Mouse (Mus musculus): Measurements from ENCODE around the gene Agt. TPM values are rescaled to one million over a fixed set of nuclear protein-coding genes. Genes with fewer than 3 reads are reported as not detected.

Gene Agt
- total RNA-seq, 2 experiments from 2014 or later = 2.5 TPM; not detected in 1

DNA sequence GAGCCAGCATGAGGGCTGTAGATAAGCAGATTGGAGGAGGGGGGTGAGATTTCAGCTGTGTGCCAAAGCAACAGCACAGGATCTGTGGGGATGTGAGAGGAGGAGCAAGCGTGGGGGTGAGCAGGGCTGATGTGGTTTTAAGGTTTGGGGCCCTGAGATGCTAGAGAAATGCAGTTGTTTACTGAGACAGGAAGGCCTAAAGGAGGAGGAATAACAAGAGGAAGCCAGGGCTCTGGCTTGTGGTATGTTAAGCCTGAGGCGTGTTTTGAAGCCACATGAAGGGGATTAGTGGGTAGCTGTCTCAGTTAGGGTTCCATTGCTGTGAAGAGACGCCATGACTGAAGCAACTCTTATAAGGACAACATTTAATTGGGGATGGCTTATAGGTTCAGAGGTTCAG lies 60.4 kb downstream of the Agt start:
- ATAC-seq (replicated peaks; ENCODE audit: low FRiP score, poor library complexity, severe bottlenecking) = no peak

DNA sequence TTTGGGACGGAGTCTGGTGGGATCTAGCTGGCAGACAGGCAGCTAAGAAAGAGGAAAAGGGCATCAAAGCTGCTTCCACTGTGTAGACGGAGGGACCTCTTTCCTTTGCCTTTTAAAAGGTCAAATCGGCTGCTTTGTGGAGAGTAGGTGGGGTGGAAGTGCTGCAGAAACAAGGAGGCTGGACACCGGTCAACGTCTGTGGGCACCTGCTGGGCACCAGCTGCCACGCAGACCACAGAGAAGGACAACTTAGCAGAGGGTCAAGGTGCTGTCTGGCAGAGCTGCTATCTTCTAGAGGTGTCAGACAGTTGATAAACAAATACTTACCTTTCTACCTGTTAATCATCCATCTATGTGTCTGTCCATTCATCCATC lies 61.2 kb downstream of the Agt start:
- no peak for ATAC-seq (replicated peaks; ENCODE audit: low FRiP score, poor library complexity, severe bottlenecking)

DNA sequence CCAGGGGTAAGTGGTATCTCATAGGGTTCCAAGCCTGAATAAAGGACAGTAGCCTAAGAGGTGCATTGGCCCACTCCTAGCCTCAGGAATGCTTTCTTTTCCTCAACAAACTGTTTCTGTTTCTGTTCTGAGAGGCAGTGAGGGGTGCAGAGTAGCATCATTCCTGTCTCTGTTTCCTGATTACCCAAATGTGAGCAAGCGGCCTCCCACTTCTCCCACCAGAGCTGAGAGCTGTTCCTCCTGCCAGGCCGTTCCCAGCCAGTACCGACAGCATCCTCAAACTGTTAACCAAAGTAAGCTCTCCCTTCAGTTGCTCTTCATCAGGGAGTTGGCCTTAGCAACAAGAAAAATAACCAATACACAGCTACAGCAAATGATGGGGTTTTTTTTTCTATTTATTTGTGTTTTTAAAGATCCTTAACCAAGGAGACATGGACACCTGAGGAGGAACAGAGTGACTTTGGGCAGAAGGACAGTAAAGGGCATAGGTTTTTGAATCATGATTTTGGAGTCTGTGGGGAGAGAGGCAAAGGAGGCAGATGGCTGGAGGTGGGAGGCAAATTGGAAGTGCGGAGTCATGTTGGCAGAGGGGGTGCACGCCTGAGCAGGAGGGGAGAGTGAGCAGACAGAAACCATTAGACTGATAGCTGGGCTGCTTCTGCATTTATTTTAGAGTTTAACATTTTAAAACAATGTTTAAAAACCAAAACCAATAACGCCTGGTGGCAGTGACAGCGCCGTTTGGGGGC lies 61.8 kb downstream of the Agt start:
- ATAC-seq (replicated peaks; ENCODE audit: low FRiP score, poor library complexity, severe bottlenecking) = no peak

Other genes starting within 250 kb of the Agt start
- gene Pgbd5, start 130.0 kb downstream of the Agt start, total RNA-seq (2015; ENCODE audit: low replicate concordance) = not detected in 2 replicates
- gene Pgbd5, start 130.0 kb downstream of the Agt start, total RNA-seq (2017; ENCODE audit: low replicate concordance) = not detected in 2 replicates
- 6.7 and 9.4 TPM in 2 replicates for gene Cog2, start 48.9 kb downstream of the Agt start, total RNA-seq (2015; ENCODE audit: low replicate concordance)
- 14.5 and 18.4 TPM in 2 replicates for gene Cog2, start 48.9 kb downstream of the Agt start, total RNA-seq (2017; ENCODE audit: low replicate concordance)
- not detected in 2 replicates for gene Capn9, start 6.4 kb upstream of the Agt start, total RNA-seq (2015; ENCODE audit: low replicate concordance)
- not detected in 2 replicates for gene Capn9, start 6.4 kb upstream of the Agt start, total RNA-seq (2017; ENCODE audit: low replicate concordance)
- 38.6 and 42.8 TPM in 2 replicates for gene 2310022B05Rik, start 93.7 kb upstream of the Agt start, total RNA-seq (2015; ENCODE audit: low replicate concordance)
- 12.5 and 17.8 TPM in 2 replicates for gene 2310022B05Rik, start 93.7 kb upstream of the Agt start, total RNA-seq (2017; ENCODE audit: low replicate concordance)
- gene Ttc13, start 152.3 kb upstream of the Agt start, total RNA-seq (2015; ENCODE audit: low replicate concordance) = 26.3 and 34.8 TPM in 2 replicates
- 25.9 and 26.0 TPM in 2 replicates for gene Ttc13, start 152.3 kb upstream of the Agt start, total RNA-seq (2017; ENCODE audit: low replicate concordance)
- 1.7 TPM in 1 of 2 replicates, not detected in the other for gene Arv1, start 152.4 kb upstream of the Agt start, total RNA-seq (2015; ENCODE audit: low replicate concordance)
- 2.3 TPM in 1 of 2 replicates, not detected in the other for gene Arv1, start 152.4 kb upstream of the Agt start, total RNA-seq (2017; ENCODE audit: low replicate concordance)
- gene Fam89a, start 182.1 kb upstream of the Agt start, total RNA-seq (2015; ENCODE audit: low replicate concordance) = not detected in 2 replicates
- gene Fam89a, start 182.1 kb upstream of the Agt start, total RNA-seq (2017; ENCODE audit: low replicate concordance) = not detected in 2 replicates
- not detected in 2 replicates for gene Trim67, start 223.4 kb upstream of the Agt start, total RNA-seq (2015; ENCODE audit: low replicate concordance)
- gene Trim67, start 223.4 kb upstream of the Agt start, total RNA-seq (2017; ENCODE audit: low replicate concordance) = not detected in 2 replicates

Data from erythroid progenitor cell, adult 5-6 weeks (primary cell).